In the genomic region with DNA sequence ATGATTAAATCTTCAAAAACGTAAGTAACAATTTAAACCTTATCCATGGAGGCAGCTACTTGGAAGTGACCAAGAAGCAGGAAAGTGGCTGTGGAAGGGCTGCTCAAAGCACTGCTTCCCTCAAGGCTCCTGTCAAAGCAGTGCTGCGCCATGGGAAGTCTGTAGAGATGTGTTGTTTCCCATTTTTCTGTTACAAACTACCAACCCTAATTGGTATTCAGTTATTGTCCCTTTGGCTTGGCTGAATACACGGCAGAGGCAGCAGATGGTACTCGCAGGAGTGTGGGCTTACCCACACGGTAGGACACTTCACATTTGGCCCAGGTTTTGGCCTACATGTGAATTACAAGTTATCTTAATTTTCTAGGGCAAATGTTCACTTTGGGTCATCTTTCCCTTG, we compare ENCODE assay signal across 16 mouse cellular contexts. TPM values are rescaled to one million over a fixed set of nuclear protein-coding genes. Genes with fewer than 3 reads are reported as not detected.
A peak's percentile ranks its signal among the peaks of the same experiment; 100 is the strongest.
DNase-seq lines count a peak whose midpoint lies in the region; ATAC-seq lines count a peak whose summit lies in the region.
"Had no signal": no experiment of that assay in that cellular context is flagged by ENCODE, and none has a peak within 500 bp of the region (broad histone marks: within the 10 kb centered on the region; RNA-seq: fewer than 3 reads in every experiment).

No protein-coding gene starts in this region.

- H3K9ac ChIP-seq in hindbrain, embryonic 11.5 days (ENCODE audit: low read depth, low read length): no peak overlapping the region
- no peak overlapping the region for H3K9ac ChIP-seq in midbrain, embryonic 14.5 days (replicated peaks; ENCODE audit: low read length)
- H3K9ac ChIP-seq: liver, embryonic 14.5 days had no signal

- 0 out of 2 replicates have a peak, but pooled peaks have one; percentile 40 for ATAC-seq in hindbrain, embryonic 11.5 days (ENCODE audit: low FRiP score)
- ATAC-seq in midbrain, embryonic 14.5 days (ENCODE audit: low FRiP score, low TSS enrichment): no peak
- ATAC-seq: inflammation-experienced regulatory T-cells, adult 6 months had no signal

- no peaks in the 10 kb centered on the region for H3K36me3 ChIP-seq in hindbrain, embryonic 11.5 days (ENCODE audit: control insufficient read depth, insufficient read depth, low read length)
- H3K36me3 ChIP-seq in hindbrain, embryonic 10.5 days: no peaks in the 10 kb centered on the region
- H3K36me3 ChIP-seq in midbrain, embryonic 14.5 days (ENCODE audit: control insufficient read depth, insufficient read depth, low read length): no peaks in the 10 kb centered on the region

- H3K27me3 ChIP-seq in hindbrain, embryonic 11.5 days (ENCODE audit: control insufficient read depth, insufficient read depth, low read length): no peaks in the 10 kb centered on the region
- no peaks in the 10 kb centered on the region for H3K27me3 ChIP-seq in hindbrain, embryonic 10.5 days (ENCODE audit: insufficient read depth, poor library complexity, severe bottlenecking)
- H3K27me3 ChIP-seq in midbrain, embryonic 14.5 days (ENCODE audit: control insufficient read depth, insufficient read depth, low read length): no peaks in the 10 kb centered on the region

- no peak overlapping the region for H3K27ac ChIP-seq in hindbrain, embryonic 11.5 days (ENCODE audit: low read depth, low read length)
- no peak overlapping the region for H3K27ac ChIP-seq in hindbrain, embryonic 10.5 days
- no peak overlapping the region for H3K27ac ChIP-seq in midbrain, embryonic 14.5 days (replicated peaks; ENCODE audit: low read depth, low read length)
- H3K27ac ChIP-seq: liver, embryonic 14.5 days had no signal

- 0 out of 2 replicates have a peak, but pooled peaks cover 2% of the 10 kb centered on the region for H3K4me1 ChIP-seq in hindbrain, embryonic 11.5 days (replicated peaks; ENCODE audit: control insufficient read depth, insufficient read depth, low read length)
- H3K4me1 ChIP-seq in hindbrain, embryonic 10.5 days (replicated peaks): peaks cover 11% of the 10 kb centered on the region; the same call in 1 of the 2 replicates
- no peaks in the 10 kb centered on the region for H3K4me1 ChIP-seq in midbrain, embryonic 14.5 days (ENCODE audit: control insufficient read depth, insufficient read depth, low read length)

- WGBS in hindbrain, embryonic 11.5 days: 73% methylated on average over 5 of the region's 5 CpGs
- WGBS in hindbrain, embryonic 10.5 days: 73% methylated on average over 5 of the region's 5 CpGs
- 41% methylated on average over 5 of the region's 5 CpGs for WGBS in midbrain, embryonic 14.5 days

- no peaks in the 10 kb centered on the region for H3K9me3 ChIP-seq in hindbrain, embryonic 11.5 days (ENCODE audit: control insufficient read depth, low read length)
- no peaks in the 10 kb centered on the region for H3K9me3 ChIP-seq in hindbrain, embryonic 10.5 days
- H3K9me3 ChIP-seq in midbrain, embryonic 14.5 days (ENCODE audit: control insufficient read depth, low read length): no peaks in the 10 kb centered on the region

- no peak overlapping the region for H3K4me2 ChIP-seq in hindbrain, embryonic 11.5 days (replicated peaks; ENCODE audit: low read depth, low read length)
- no peak overlapping the region for H3K4me2 ChIP-seq in midbrain, embryonic 14.5 days (ENCODE audit: low read length)

- no peak for DNase-seq in hindbrain, embryonic 11.5 days (ENCODE audit: low spot score)
- DNase-seq in hindbrain, embryonic 10.5 days (ENCODE audit: low spot score): no peak
- peak; percentile 56 for DNase-seq in cerebellum, adult 11 months
- DNase-seq in cerebellum, postnatal 25 days: peak; percentile 76 to 84
- DNase-seq in midbrain, embryonic 14.5 days: peak; percentile 41
- no peak for DNase-seq in kidney, adult 18-20 months
- DNase-seq in B cell, adult 2 months: no peak
- DNase-seq in urinary bladder, postnatal 14 days (ENCODE audit: low spot score): no peak
- DNase-seq: adrenal gland, adult 8-10 months; heart, adult 18-20 months; kidney, postnatal 10 days; lung, postnatal 4 days; thymus, postnatal 14 days had no signal

- H3K4me3 ChIP-seq in hindbrain, embryonic 11.5 days (ENCODE audit: low read depth, low read length): no peak overlapping the region
- no peak overlapping the region for H3K4me3 ChIP-seq in hindbrain, embryonic 10.5 days
- H3K4me3 ChIP-seq in midbrain, embryonic 14.5 days (replicated peaks; ENCODE audit: low read depth, low read length): no peak overlapping the region
- H3K4me3 ChIP-seq: erythroblast, embryonic 14.5 days had no signal

RNA-seq across cellular contexts. Expression of a gene that starts 25.5 kb away (rescaled TPM):
- polyA plus RNA-seq in hindbrain, embryonic 11.5 days (2014; fragmentation: Nextera tagmentation; extraction: Ambion mirVana): 5.1 and 6.6 TPM in 2 replicates
- 3.7 and 5.2 TPM in 2 replicates for polyA plus RNA-seq in hindbrain, embryonic 10.5 days (2016; fragmentation: Nextera tagmentation; extraction: Ambion mirVana)
- polyA plus RNA-seq in midbrain, embryonic 14.5 days (2014; fragmentation: Nextera tagmentation; extraction: Ambion mirVana): 12.1 and 13.6 TPM in 2 replicates

RNA-seq across cellular contexts. Expression of a gene that starts 25.7 kb away (rescaled TPM):
- polyA plus RNA-seq in hindbrain, embryonic 11.5 days (2014; fragmentation: Nextera tagmentation; extraction: Ambion mirVana): 34.4 and 44.0 TPM in 2 replicates
- polyA plus RNA-seq in hindbrain, embryonic 10.5 days (2016; fragmentation: Nextera tagmentation; extraction: Ambion mirVana): 46.0 and 62.4 TPM in 2 replicates
- polyA plus RNA-seq in midbrain, embryonic 14.5 days (2014; fragmentation: Nextera tagmentation; extraction: Ambion mirVana): 2.8 and 6.5 TPM in 2 replicates

Comparison
In these comparisons a context has a peak if more than half of its experiments do, and no peak if none do; other contexts are left out.
1. DNase-seq: peak in cerebellum, adult 11 months (single experiment), cerebellum, postnatal 25 days (2 of 2) and midbrain, embryonic 14.5 days (single experiment); none in hindbrain, embryonic 11.5 days (single experiment), hindbrain, embryonic 10.5 days (single experiment), kidney, adult 18-20 months (single experiment), B cell, adult 2 months (0 of 2) and urinary bladder, postnatal 14 days (single experiment).